Mouse (Mus musculus): Measurements from ENCODE around the gene Tgm2. TPM values are rescaled to one million over a fixed set of nuclear protein-coding genes. Genes with fewer than 3 reads are reported as not detected.

The Tgm2 gene
- total RNA-seq, 2 experiments from 2014 or later = 238 to 253 TPM

- intact Hi-C loops (cut with DNase I) = loop anchor here (2.0 kb wide), 1 partner anchor 21 kb away; no protein-coding TSS in a partner anchor
- no peak for DNase-seq (ENCODE audit: low spot score)
These were observed 2.4 kb downstream of the Tgm2 start for GRCm38 (mm10) chr2:158143816-158144215.

DNA sequence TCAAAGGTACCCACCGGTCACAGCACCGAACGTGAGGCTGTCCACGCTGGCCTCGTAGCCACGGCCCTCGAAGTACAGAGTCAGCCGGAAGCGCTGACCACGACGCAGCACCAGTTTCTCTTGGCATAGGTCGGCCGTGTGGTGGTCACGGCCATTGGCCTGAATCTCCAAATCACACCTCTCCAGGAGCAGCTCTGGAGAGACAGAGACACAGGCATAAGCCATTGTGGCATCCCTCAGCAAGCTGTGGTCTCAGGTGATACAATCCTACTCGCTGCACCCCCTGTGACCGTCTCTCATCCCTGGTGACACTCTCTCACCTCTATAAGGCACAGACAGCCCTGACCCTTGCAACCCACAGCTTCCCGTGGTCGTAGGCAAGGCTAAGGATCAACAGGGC, 3.3 kb downstream of the Tgm2 start:
- intact Hi-C loops (cut with DNase I) = loop anchor here (2.0 kb wide), 1 partner anchor 20 kb away; no protein-coding TSS in a partner anchor
- DNase-seq (ENCODE audit: low spot score) = no peak

- DNase-seq (ENCODE audit: low spot score) = peak; percentile 66
- intact Hi-C loops (cut with DNase I) = loop anchor here (2.0 kb wide), 1 partner anchor 19 kb away; no protein-coding TSS in a partner anchor
These were observed 4.4 kb downstream of the Tgm2 start for GRCm38 (mm10) chr2:158141690-158142440.

DNA sequence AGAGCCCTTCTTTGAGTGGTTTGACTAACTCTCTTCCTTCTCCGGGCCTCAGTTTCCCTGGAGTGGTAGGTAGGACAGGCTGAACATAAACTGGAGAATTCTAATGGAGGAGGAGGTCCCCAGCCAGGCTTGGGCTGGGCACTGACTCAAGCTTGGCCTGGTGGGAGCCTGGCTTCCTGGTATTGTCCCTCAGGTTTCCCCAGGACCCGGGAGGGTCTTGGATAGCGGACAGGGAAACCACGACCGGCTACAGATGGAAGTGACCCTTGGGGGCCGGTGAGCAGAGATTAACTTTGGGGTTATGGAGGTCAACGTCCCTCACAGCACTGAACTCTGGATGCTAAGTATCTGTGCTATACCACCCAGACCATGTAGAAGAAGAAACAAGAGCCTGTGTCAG, 5.0 kb downstream of the Tgm2 start:
- intact Hi-C loops (cut with DNase I) = no loop called here
- DNase-seq (ENCODE audit: low spot score) = no peak

- DNase-seq (ENCODE audit: low spot score) = no peak
- intact Hi-C loops (cut with DNase I) = no loop called here
These were observed 5.6 kb downstream of the Tgm2 start for GRCm38 (mm10) chr2:158140664-158141063.

- peak; percentile 80 for DNase-seq (ENCODE audit: low spot score)
- intact Hi-C loops (cut with DNase I) = no loop called here
These were observed 6.6 kb downstream of the Tgm2 start for GRCm38 (mm10) chr2:158139628-158140027.

GRCm38 (mm10) chr2:158138778-158139177, 7.5 kb downstream of the Tgm2 start:
- intact Hi-C loops (cut with DNase I) = no loop called here
- no peak for DNase-seq (ENCODE audit: low spot score)

DNA sequence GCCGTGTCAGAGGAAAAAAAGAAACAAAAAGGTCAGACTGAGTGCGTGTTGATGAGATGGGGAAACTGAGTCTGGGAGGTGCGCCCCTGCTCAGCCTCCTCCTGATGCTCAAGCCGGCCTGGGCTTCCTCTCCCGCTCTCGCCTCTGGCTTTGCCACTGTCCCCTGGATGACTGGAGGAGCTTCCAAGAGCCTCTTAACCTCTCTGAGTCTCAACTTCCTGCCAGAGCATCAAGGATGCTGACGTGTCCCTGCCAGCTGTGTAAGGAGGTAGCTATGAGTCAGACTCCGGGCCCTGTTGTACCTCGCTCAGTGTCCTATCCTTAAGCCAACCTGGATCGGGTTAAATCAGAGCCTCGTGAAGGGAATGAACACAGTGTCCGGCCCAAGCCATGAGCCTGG, 8.5 kb downstream of the Tgm2 start:
- intact Hi-C loops (cut with DNase I) = no loop called here
- DNase-seq (ENCODE audit: low spot score) = no peak

GRCm38 (mm10) chr2:158136205-158136604, 10.0 kb downstream of the Tgm2 start:
- no peak for DNase-seq (ENCODE audit: low spot score)

GRCm38 (mm10) chr2:158133050-158133449, 13.2 kb downstream of the Tgm2 start:
- DNase-seq (ENCODE audit: low spot score) = no peak
- intact Hi-C loops (cut with DNase I) = no loop called here

More at GRCm38 (mm10) chr2:158136205-158136604, 10.0 kb downstream of the Tgm2 start:
- intact Hi-C loops (cut with DNase I) = no loop called here

DNA sequence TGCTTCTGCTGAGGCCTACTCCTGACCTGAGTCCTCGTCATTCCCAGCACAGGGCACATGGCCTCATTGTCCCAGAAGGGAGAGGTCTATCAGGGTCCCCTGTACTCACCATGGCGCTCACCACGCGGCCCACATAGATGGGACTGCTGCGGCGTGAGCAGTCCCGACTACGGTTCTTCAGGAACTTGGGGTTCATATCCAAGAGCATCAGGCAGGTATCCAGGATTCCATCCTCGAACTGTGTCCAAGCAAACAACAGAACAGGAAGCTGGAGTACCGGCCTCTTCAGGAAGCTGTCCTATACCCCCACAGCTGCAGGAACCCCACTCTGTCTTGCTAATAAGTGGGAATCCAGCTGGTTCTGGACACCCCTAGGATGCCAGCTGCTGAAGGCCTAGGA, 13.9 kb downstream of the Tgm2 start:
- DNase-seq (ENCODE audit: low spot score) = no peak
- intact Hi-C loops (cut with DNase I) = no loop called here

DNA sequence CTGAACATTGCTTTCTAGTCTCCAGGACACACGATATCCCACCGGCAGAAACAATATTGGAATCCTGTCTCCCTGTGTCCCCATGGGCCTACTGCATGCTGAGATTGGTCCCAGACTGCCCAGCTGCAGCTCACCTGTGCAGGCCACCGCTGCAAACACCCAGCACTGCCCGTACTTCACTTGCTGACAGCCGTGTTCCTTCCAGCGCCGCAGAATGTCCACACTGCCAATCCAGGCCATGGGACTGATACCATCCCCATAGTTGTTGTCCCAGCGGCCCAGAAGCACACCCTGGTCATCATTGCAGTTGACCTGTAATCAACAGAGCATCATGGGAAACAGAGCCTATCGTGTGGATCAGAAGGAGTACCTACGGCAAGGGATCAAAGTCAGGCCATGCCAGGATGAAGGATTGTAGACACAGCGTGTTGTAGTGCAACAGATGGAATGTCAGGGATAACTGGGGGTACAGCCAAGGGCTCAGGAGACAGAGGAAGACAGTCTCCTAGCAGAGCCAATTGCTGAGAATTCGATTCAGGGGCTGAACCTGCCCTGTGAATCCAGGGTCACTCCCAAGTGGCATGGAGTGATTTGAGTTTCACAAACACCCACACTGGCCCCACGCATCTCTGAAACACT, 14.9 kb downstream of the Tgm2 start:
- DNase-seq (ENCODE audit: low spot score) = no peak
- intact Hi-C loops (cut with DNase I) = no loop called here

- intact Hi-C loops (cut with DNase I) = no loop called here
- peak; percentile 63 for DNase-seq (ENCODE audit: low spot score)
These were observed 15.7 kb downstream of the Tgm2 start for GRCm38 (mm10) chr2:158130391-158130986.

DNA sequence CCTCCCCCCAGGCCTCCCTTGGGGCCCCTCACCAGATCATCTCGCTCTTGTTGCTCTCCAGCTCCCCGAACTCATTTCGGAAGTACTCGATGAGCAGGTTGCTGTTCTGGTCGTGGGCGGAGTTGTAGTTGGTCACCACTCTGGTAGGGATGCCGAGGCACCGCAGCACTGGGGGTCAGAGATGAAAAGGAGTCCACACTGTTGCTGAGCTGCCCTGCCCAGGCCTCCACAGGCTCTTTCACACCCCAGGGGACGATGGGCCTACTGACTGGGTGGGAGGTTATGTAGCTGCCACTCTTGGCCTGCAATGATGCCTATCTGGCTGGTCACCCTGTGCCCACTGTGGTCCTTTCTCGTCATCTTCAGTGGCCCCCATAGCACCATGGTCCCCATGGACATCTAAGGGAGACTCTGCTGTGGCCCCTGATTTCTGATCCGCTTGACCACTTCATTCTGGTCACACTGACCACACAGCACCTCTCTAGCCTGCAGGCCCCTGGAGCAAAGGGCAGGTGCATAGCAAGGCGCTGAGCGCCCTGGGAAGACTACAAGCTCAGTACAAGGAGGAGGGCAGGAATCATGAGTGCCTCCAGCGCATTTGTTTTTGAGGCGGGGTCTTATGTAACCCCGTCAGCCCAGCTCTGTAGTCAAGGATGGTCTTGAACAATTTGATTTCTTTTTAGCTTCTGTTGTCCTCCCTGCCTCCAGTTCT, 16.8 kb downstream of the Tgm2 start:
- DNase-seq (ENCODE audit: low spot score) = no peak
- intact Hi-C loops (cut with DNase I) = no loop called here

- no peak for DNase-seq (ENCODE audit: low spot score)
- intact Hi-C loops (cut with DNase I) = no loop called here
These were observed 17.6 kb downstream of the Tgm2 start for GRCm38 (mm10) chr2:158128461-158129130.

DNA sequence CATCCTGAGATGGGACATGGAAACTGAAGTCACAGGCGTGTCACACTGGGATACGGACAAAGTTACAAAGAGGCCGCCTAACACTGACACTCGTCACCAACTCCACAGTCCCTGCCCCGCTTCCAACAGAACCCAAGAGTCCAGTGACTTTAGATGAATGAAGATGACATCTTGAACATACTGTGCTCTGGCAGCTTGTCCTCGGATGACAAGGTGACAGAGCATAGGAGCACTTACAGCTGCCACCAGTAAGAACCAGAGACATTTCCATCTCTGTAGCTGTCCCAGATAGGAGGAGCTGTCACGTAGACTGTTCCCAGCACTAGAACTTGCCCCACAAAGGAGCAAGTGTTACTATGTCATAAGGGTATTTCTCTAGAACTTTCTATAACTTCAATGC, 18.4 kb downstream of the Tgm2 start:
- no peak for DNase-seq (ENCODE audit: low spot score)
- intact Hi-C loops (cut with DNase I) = no loop called here

GRCm38 (mm10) chr2:158127245-158127644, 19.0 kb downstream of the Tgm2 start:
- intact Hi-C loops (cut with DNase I) = no loop called here
- DNase-seq (ENCODE audit: low spot score) = no peak

DNA sequence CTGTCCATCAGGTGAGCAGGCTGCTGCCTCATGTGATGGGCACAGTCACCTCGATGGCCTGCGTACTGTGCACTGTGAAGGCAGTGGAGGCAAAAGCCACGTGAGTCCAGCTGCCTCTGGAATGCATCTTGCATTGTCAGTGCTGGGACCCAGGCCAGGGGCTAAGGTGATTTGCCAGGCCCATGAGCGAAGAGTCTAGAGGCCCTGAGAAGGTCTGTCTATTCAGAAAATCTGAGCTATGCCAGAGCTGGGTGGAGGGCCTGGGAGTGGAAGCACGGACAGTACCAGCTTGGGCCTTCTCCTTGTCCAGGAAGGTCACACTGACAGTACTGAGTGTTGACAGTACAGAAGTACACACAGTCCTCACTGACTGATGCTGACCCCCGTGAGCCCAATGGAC, 23.4 kb downstream of the Tgm2 start:
- intact Hi-C loops (cut with DNase I) = loop anchor here (2.0 kb wide), 1 partner anchor 20 kb away; no protein-coding TSS in a partner anchor
- DNase-seq (ENCODE audit: low spot score) = peak; percentile 71

GRCm38 (mm10) chr2:158121645-158122326, 24.4 kb downstream of the Tgm2 start:
- peak; percentile 70 for DNase-seq (ENCODE audit: low spot score)
- intact Hi-C loops (cut with DNase I) = loop anchor here (2.0 kb wide), 1 partner anchor 21 kb away; no protein-coding TSS in a partner anchor

Data from heart, postnatal 25 days (tissue).